Mouse (Mus musculus) testis, adult 2 months (tissue): ENCODE measurements around the gene Rcn1. TPM values are rescaled to one million over a fixed set of nuclear protein-coding genes. Genes with fewer than 3 reads are reported as not detected.

Source experiments
- H3K27ac ChIP-seq: fragments of 200-500 bp; 2 replicates; pipeline ENCODE4 v1.5.1; 2012; ENCODE audit warnings: low read depth, low read length; ENCODE audit not compliant: control insufficient read depth, insufficient read depth
- H3K27me3 ChIP-seq: fragments of 200-500 bp; 2 replicates; pipeline ENCODE4 v1.6.1; 2012; ENCODE audit warnings: mild to moderate bottlenecking, low read length, moderate library complexity; ENCODE audit not compliant: control insufficient read depth, insufficient read depth
- H3K36me3 ChIP-seq: fragments of 200-500 bp; 2 replicates; pipeline ENCODE4 v1.6.1; 2012; ENCODE audit warnings: mild to moderate bottlenecking, low read length; ENCODE audit not compliant: control insufficient read depth, insufficient read depth
- H3K4me1 ChIP-seq: fragments of 200-500 bp; 2 replicates; pipeline ENCODE4 v1.6.1; 2012; ENCODE audit warnings: low read length; ENCODE audit not compliant: control insufficient read depth, insufficient read depth
- H3K4me3 ChIP-seq: fragments of 200-500 bp; 2 replicates; pipeline ENCODE4 v1.5.1; 2012; ENCODE audit warnings: low read depth, mild to moderate bottlenecking, low read length, moderate library complexity, mixed read lengths; ENCODE audit not compliant: control insufficient read depth
- CTCF ChIP-seq: fragments of 200-500 bp; IDR thresholded peaks from 2 replicates; pipeline ENCODE4 v1.5.1; 2012; ENCODE audit warnings: low read depth, mild to moderate bottlenecking, inconsistent platforms, low read length, moderate library complexity; ENCODE audit not compliant: control insufficient read depth, insufficient read depth, insufficient replicate concordance
- POLR2A ChIP-seq: fragments of 200-500 bp; IDR thresholded peaks from 2 replicates; pipeline ENCODE4 v1.6.1; 2012; ENCODE audit warnings: low read depth, mild to moderate bottlenecking, inconsistent platforms, low read length, moderate library complexity; ENCODE audit not compliant: control insufficient read depth
- polyA plus RNA-seq: library from polyadenylated mRNA; depleted of rRNA; stranded (reverse); fragments of >200 nt; gene quantifications from 2 replicates; pipeline ENCODE4 v1.2.3, GENCODE M21; 2012

Rcn1 gene
- polyA plus RNA-seq, 1 experiment = 2.0 TPM

DNA sequence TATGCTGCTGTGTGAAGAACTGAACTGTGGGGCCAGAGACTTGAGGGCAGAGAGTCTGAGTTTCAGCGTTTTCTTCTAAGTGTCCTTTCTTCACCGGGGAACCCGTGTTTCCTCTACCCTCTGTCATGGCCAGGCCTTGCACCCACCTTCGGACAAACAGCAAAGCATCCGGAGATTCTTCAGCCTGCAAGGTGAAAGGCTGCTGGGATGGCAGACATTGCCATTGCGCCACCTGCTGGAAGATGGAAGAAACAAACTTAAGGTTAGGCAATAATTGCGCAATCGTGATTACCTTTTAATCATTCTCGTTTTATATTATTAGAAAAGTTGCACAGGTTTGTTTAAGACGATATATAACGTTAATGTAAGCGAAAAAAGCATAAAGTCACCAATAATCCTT, 28.9 kb upstream of the Rcn1 start:
- Histone ChIP-seq H3K27me3 (no peaks in the 10 kb centered on the region), H3K27ac (no peak overlapping the region), H3K4me3 (no peak overlapping the region), H3K36me3 (no peaks in the 10 kb centered on the region), H3K4me1 (no peaks in the 10 kb centered on the region)
- TF ChIP-seq POLR2A = no peak
- TF ChIP-seq CTCF = peak; percentile 82; the same call in 1 of the 2 replicates

DNA sequence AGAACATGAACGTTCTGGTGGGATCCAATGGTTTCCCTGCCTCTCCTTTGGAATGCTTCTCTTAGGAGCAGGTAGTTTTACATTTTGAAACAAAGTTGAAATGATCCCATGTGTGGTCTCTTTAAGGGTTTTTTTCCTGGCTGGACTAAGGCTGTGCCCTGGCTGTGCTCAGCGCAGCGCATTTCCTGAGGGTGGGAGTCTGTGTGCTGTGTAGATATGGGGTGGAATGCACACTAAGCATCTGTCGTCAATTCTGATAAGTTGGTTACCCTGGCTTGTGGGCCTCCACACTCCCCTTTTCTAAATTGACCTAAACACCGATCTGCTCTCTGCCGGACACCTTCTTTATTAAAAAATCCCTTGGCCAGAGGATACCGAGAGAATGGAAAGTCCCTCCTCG, 28.3 kb upstream of the Rcn1 start:
- no peaks in the 10 kb centered on the region for H3K4me1 ChIP-seq
- no peaks in the 10 kb centered on the region for H3K36me3 ChIP-seq
- no peak for TF ChIP-seq CTCF
- TF ChIP-seq POLR2A = no peak
- H3K27me3 ChIP-seq = no peaks in the 10 kb centered on the region
- H3K27ac ChIP-seq = no peak overlapping the region
- H3K4me3 ChIP-seq = no peak overlapping the region

DNA sequence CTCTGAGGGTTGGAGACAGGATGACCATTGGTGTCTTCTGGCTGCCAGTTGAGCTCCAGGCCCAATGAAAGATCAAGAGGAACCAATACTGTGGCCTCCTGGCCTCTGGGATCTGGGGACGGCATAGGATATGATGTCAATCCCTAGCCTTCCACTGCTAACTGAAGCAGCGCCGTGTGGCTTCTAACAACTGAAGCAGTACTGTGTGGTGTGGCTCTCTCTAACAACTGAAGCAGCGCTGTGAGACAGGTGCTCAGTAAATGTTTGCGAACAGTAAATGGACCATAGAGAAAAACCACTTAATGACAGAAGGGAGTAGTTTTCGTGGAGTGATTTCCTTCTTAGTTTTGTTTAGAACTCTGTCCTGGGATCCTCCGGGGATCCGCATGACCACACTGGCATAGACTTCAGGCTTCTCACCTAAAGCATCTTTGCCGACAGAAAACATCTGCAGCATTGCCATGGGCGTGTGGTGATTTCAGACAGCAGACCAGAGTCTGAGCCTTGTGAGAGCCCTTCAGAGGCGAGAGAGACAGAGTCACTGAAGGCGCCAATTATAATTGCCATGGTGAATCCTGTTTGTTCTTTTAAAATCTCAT, 19.6 kb upstream of the Rcn1 start:
- Histone ChIP-seq H3K4me3 (no peak overlapping the region), H3K27me3 (no peaks in the 10 kb centered on the region), H3K27ac (no peak overlapping the region), H3K4me1 (no peaks in the 10 kb centered on the region), H3K36me3 (no peaks in the 10 kb centered on the region)
- TF ChIP-seq POLR2A (no peak), CTCF (no peak)

DNA sequence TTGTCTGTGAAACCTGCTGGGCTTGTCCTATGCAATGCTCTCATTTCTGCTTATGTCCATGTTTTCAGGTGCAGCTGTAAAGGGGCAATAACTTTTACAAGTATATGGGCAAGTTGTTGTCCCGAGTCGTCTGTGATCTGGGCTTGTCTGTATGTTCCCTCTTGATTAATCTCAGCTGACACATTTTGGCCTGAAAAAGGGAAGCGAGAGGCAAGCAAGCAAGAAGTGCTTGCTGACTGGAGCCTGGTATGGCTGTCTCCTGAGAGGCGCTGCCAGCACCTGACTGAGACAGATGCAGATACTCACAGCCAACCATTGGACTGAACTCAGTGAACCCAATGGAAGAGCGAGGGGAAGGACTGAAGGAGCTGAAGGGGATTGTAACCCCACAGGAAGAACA, 18.5 kb upstream of the Rcn1 start:
- no peaks in the 10 kb centered on the region for H3K4me1 ChIP-seq
- H3K27ac ChIP-seq = no peak overlapping the region
- H3K27me3 ChIP-seq = no peaks in the 10 kb centered on the region
- no peaks in the 10 kb centered on the region for H3K36me3 ChIP-seq
- no peak overlapping the region for H3K4me3 ChIP-seq
- TF ChIP-seq CTCF (no peak), POLR2A (no peak)

DNA sequence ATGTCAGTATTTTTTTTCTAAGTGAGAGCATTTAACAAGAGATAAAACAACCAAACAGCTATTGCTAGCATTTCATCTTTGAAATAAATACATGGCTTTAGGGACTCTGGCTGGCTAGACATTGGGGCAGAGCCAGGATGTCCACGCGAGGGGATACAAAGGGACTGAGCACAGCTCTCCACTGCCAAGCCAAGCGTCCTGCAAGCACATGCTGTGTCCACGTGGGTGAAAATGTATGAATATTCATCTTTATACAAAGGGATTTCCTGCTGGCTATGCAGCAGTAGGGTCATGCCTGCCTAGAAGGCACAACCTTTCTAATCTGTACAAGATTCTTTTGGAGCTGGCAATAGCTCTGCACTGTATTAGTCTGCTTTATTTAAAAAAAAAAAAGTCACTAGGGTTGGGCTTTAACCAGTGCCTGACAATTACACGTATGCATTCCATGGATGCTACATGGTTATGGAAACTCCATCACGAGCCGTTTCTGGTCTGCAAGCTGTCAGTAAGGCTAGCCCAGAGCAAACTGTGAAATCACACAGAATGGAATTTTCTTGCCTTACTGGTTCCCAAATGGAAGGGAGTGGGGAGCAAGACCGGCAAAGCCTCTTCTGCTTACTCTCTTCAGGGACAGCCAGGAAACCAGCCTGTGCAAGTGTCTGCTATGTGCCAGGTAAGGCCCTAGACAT, 17.7 kb upstream of the Rcn1 start:
- Histone ChIP-seq H3K27me3 (no peaks in the 10 kb centered on the region), H3K4me1 (no peaks in the 10 kb centered on the region), H3K36me3 (no peaks in the 10 kb centered on the region), H3K4me3 (no peak overlapping the region), H3K27ac (no peak overlapping the region)
- TF ChIP-seq CTCF (no peak), POLR2A (no peak)

DNA sequence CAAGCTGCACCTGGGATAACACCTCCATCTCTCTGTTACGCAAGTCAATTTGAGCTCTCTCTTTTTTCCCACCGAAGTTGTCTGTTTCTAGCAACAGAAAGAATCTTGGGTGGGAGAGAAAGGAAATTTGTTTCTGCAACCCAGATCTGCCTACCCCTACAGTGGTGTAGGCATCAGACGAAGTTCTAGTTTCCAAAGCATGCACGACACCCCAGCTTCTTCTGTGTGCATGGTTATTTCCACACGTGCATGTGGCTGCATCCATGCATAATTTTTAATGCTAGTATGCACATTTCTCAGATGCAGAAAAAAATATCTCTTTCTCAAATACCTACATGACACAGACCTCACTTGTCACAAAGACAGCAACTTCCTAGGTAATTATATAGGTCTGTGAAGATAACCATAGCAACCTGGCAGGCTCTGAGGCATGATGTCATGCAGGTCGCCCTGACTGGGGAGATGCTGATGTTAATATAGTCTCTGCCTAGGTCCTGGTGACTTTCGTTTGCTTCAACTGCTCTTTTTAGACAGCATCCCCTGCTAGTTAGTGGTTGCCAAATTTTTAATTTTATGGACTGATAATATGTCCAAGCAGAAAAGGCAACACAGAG, 17.0 kb upstream of the Rcn1 start:
- H3K27ac ChIP-seq = no peak overlapping the region
- no peak for TF ChIP-seq CTCF
- no peaks in the 10 kb centered on the region for H3K4me1 ChIP-seq
- no peaks in the 10 kb centered on the region for H3K36me3 ChIP-seq
- no peak overlapping the region for H3K4me3 ChIP-seq
- H3K27me3 ChIP-seq = no peaks in the 10 kb centered on the region

DNA sequence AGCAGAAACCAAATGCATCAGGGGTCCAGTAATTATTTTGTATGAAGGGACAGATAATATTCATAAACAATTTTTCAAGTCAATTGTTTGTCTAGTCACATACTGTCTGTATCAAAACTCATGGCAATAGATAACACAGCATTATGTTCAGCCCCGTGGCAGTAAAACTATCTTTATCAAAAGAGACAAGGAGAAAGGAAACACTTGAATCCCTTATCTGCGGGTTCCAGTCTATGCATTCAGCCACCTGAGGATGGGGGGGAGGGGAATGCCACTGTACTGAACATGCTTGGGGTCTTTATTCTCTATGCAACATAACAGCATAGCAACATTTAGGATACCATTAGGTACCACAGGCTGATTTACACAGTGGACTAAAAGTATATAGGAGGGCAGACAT, 15.2 kb upstream of the Rcn1 start:
- TF ChIP-seq CTCF (no peak), POLR2A (no peak)
- no peak overlapping the region for H3K27ac ChIP-seq
- H3K27me3 ChIP-seq = no peaks in the 10 kb centered on the region
- H3K4me3 ChIP-seq = no peak overlapping the region
- no peaks in the 10 kb centered on the region for H3K4me1 ChIP-seq
- H3K36me3 ChIP-seq = no peaks in the 10 kb centered on the region
